Mouse (Mus musculus): ENCODE results near the gene Mical1. TPM values are rescaled to one million over a fixed set of nuclear protein-coding genes. Genes with fewer than 3 reads are reported as not detected.
A peak's percentile ranks its signal among the peaks of the same experiment; 100 is the strongest.
"Not testable (repeated sequence)": the region's sequence is repeated elsewhere in the genome, so short reads cannot be mapped to it uniquely, and the experiment has no call there.

Mical1 gene
- total RNA-seq, 2 experiments from 2014 or later, result 18.5 to 19.2 TPM

- no peak for TF ChIP-seq CTCF (conservative IDR thresholded peaks at IDR 0.05)
- Histone ChIP-seq H3K27ac (no peak overlapping the region), H3K4me3 (no peak overlapping the region)
- no peak for DNase-seq (ENCODE audit: low spot score in 2 of 2)
Observed at GRCm38 (mm10) chr10:41482446-41482845, 6.3 kb downstream of the Mical1 start.

DNA sequence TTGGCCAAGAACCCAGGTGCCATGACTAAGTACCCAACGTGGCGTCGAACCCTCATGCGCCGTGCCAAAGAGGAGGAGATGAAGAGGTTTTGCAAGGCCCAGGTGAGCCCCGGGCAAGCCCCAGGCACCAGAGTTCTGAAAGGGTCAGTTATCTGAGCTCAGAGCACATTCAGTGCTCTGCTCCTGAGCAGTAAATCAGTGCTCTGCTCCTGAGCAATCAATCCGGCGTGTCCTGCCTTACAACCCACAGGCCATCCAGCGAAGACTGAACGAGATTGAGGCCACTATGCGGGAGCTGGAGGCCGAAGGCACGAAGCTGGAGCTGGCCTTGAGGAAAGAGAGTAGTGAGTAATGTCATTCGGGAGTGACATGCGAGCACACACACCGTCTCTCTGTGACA is 9.7 kb downstream of the Mical1 start:
- TF ChIP-seq CTCF (conservative IDR thresholded peaks at IDR 0.05), result no peak

GRCm38 (mm10) chr10:41486506-41487170 is 10.5 kb downstream of the Mical1 start:
- no peak overlapping the region for H3K4me3 ChIP-seq
- DNase-seq (ENCODE audit: low spot score in 2 of 2), result no peak
- no peak for TF ChIP-seq CTCF (conservative IDR thresholded peaks at IDR 0.05)
- no peak overlapping the region for H3K27ac ChIP-seq

More for the DNA sequence above, 9.7 kb downstream of the Mical1 start:
- no peak overlapping the region for H3K27ac ChIP-seq
- no peak for DNase-seq (ENCODE audit: low spot score in 2 of 2)
- no peak overlapping the region for H3K4me3 ChIP-seq

DNA sequence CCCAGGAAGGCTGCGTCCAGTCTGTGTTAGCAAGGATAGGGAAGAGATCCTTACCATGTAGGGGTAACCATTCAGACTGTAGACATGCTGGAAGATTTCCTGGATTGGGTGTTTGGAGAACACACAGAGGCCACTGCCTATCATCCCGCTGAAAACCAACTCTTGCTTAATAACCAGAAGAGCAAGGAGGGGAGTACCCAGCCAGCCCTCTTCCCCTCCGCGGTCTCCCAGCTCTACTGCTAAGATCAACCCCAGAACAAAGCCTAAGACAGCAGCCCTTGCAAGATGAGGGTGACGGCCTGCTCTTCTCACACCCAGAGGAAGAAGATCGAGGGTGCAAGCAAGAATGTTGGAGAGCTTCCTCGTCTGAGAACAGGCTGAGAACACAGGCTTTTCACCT is 12.8 kb downstream of the Mical1 start:
- Histone ChIP-seq H3K4me3 (peak overlapping the region; percentile 95), H3K27ac (no peak overlapping the region)
- no peak for DNase-seq (ENCODE audit: low spot score in 2 of 2)
- no peak for TF ChIP-seq CTCF (conservative IDR thresholded peaks at IDR 0.05)

DNA sequence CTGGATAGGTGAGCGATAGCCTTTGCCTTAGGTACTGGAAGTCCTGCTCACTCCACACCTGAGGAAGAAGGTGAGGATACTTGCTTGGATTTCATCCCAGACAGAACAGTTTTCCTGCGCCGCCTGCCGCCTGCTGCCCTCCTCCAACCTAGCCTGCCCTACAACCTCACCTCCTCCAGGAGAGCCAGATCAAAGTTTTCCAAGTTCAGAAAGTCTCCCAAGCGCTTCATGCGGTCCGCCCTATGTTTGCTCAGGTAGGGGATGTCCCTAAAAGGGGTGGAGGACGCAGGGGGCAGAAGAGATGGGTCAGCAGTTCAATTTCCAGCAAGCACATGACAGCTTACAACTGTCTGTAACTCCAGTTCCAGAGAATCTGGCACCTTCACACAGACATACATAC is 13.2 kb downstream of the Mical1 start:
- Histone ChIP-seq H3K4me3 (peak overlapping the region; percentile 95), H3K27ac (peak overlapping the region; percentile 89; the same call in 1 of the 2 replicates)
- DNase-seq (ENCODE audit: low spot score in 2 of 2), result no peak
- 0 out of 2 replicates have a peak, but pooled peaks have one; percentile 8 for TF ChIP-seq CTCF (conservative IDR thresholded peaks at IDR 0.05)

DNA sequence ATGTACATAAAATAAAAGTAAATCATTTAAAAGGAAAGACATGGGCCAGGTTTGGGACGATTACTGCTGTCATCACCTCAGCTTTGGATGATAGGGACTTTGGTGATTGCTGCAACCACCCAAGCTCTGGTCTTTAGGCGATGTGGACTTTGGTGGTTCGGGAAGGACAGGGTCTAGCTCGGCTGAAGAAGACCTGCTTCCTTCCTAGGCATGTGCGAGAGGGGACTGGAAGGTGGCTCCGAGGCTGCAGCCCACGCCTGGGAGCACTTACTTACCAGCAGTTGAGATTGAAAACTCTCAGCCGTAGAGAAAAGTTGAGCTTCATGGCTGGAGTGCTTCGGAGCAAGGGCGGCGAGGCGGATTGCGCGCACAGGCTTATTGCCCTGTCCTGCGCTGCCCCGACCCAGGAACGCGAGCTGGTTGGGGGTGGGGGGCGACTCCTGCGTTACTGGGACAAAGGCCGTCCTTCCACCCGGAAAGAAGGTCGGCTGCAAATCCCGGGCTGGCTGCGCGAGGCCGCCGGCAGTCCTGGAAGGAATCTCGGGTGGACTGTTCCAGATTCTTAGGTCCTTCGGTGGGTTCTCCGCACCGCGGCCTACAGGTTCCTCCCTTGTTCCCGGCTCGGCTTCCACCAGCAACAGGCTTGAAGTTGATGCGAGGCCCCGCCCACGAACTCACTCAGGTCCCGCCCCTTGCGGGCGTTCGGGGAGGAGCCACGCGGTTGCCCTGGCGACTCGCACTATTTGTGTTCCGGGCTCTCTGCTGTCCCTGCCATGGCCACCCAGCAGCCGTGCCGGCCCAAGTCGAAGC is 13.8 kb downstream of the Mical1 start, which contains the start of the genes Smpd2 and Ppil6:
TSS of gene Smpd2 (minus strand) at position 662 of the 810 bp plus-strand sequence.
TSS of gene Ppil6 (plus strand) at position 732 of the 810 bp plus-strand sequence.
- Histone ChIP-seq H3K27ac (peak within 1 kb of the TSS; percentile 89), H3K4me3 (peak within 1 kb of the TSS; percentile 95)
- peak; percentile 41 for TF ChIP-seq CTCF (conservative IDR thresholded peaks at IDR 0.05)
- DNase-seq (ENCODE audit: low spot score in 2 of 2), result peak; percentile 93

DNA sequence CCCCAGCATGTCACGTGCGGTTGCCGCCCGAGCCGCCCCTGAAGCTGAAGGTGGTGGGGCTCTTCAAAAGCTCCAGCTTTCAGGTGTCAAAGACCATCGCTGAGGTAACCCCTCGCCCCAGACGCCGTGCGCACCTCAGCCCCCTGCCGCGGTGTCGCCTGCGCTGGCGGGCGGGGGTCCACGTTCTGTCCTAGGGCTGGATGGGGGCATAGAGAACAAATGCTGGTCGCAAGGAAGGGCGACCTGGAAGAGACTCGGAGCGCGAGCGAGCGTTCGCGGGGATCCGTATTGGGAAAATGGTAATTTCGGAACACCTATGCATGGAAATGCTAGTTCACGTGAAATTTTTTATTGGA is 14.4 kb downstream of the Mical1 start:
- Histone ChIP-seq H3K4me3 (peak overlapping the region; percentile 95), H3K27ac (peak overlapping the region; percentile 89)
- no peak; the same call in 1 of the 2 replicates for TF ChIP-seq CTCF (conservative IDR thresholded peaks at IDR 0.05)
- DNase-seq (ENCODE audit: low spot score in 2 of 2), result no peak

GRCm38 (mm10) chr10:41491111-41491510 is 15.0 kb downstream of the Mical1 start:
- DNase-seq (ENCODE audit: low spot score in 2 of 2), result no peak
- no peak for TF ChIP-seq CTCF (conservative IDR thresholded peaks at IDR 0.05)
- Histone ChIP-seq H3K4me3 (peak overlapping the region; percentile 95), H3K27ac (peak overlapping the region; percentile 89; the same call in 1 of the 2 replicates)

GRCm38 (mm10) chr10:41500941-41501340 is 24.8 kb downstream of the Mical1 start:
- Histone ChIP-seq H3K4me3 (no peak overlapping the region; the same call in 1 of the 2 replicates), H3K27ac (peak overlapping the region; percentile 14; the same call in 1 of the 2 replicates)
- TF ChIP-seq CTCF (conservative IDR thresholded peaks at IDR 0.05), result no peak
- peak in 1 of 2 experiments; percentile 55 for DNase-seq (ENCODE audit: low spot score in 2 of 2)

DNA sequence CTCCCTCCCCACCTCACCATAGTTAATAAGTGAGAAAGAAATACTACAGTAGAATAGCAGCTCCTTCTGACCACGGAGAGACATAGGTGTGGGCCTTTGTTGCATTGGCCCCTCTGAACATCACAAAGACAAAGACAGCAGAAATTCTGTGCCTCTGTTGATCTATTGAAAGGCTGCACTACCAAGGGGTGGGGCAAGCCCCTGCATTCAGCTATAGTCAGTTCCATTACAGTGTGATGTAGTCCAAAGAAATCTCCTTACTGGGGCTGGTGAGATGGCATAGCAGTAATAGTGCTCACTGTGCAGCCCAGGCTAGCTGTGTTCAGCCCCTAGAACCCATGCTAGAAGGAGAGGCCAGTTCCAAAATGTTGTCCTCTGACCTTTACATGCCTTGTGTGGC is 28.9 kb downstream of the Mical1 start:
- no peak for TF ChIP-seq CTCF (conservative IDR thresholded peaks at IDR 0.05)
- no peak overlapping the region; the same call in 1 of the 2 replicates for H3K27ac ChIP-seq
- DNase-seq (ENCODE audit: low spot score in 2 of 2), result no peak

GRCm38 (mm10) chr10:41505446-41505845 is 29.3 kb downstream of the Mical1 start:
- peak; percentile 71 to 80 for DNase-seq (ENCODE audit: low spot score in 2 of 2)
- H3K27ac ChIP-seq, H3K4me3 ChIP-seq: not testable (repeated sequence)
- peak; percentile 85 for TF ChIP-seq CTCF (conservative IDR thresholded peaks at IDR 0.05)

More for the DNA sequence above, 28.9 kb downstream of the Mical1 start:
- H3K4me3 ChIP-seq, result no peak overlapping the region

DNA sequence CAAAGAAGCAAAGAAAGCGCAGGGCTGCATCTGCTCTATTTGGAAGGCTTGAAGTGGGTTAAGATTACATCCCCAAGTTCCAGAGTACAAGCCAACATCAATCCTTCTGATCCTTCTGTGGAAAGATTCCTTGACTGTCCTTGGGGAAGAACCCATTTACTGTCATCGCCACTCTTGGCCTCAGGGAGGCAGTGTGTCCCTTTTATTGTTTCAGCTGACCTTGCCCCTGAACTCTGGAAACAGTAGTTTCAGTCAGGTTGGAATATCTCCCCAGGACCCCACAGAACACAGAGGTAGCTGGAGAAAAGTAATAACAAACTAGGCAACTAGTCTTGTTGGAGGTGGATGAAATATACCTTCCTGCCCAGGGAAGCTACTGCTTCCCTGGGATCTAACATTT is 33.0 kb downstream of the Mical1 start:
- Histone ChIP-seq H3K27ac (no peak overlapping the region), H3K4me3 (no peak overlapping the region)
- peak; percentile 69 for TF ChIP-seq CTCF (conservative IDR thresholded peaks at IDR 0.05)
- no peak for DNase-seq (ENCODE audit: low spot score in 2 of 2)

- TF ChIP-seq CTCF (conservative IDR thresholded peaks at IDR 0.05), result no peak
- Histone ChIP-seq H3K27ac (no peak overlapping the region), H3K4me3 (no peak overlapping the region)
- DNase-seq (ENCODE audit: low spot score in 2 of 2), result no peak
Observed at GRCm38 (mm10) chr10:41514301-41514700, 38.2 kb downstream of the Mical1 start.

All from layer of hippocampus, adult 2 months (tissue).